Mouse (Mus musculus) E14TG2a.4 (cell line): ENCODE measurements around the gene F11.

Source experiments
- H3K27me3 ChIP-seq: 2 replicates; pipeline ENCODE4 v1.6.1; 2014; ENCODE audit warnings: low read length, control low read depth; ENCODE audit not compliant: insufficient read depth
- H3K36me3 ChIP-seq: 2 replicates; pipeline ENCODE4 v1.6.1; 2014; ENCODE audit warnings: low read length, control low read depth; ENCODE audit not compliant: insufficient read depth
- H3K4me1 ChIP-seq: replicated peaks from 2 replicates; pipeline ENCODE4 v1.6.1; 2014; ENCODE audit warnings: low read depth, low read length, control low read depth
- H3K4me3 ChIP-seq: replicated peaks from 2 replicates; pipeline ENCODE4 v1.5.1; 2014; ENCODE audit warnings: mild to moderate bottlenecking, low read length
- H3K9me3 ChIP-seq: 2 replicates; pipeline ENCODE4 v1.6.1; 2014; ENCODE audit warnings: low read length, control low read depth
- CTCF ChIP-seq: conservative IDR thresholded peaks from 2 replicates; pipeline ENCODE4 v1.5.1; 2014; ENCODE audit warnings: low read length
- NANOG ChIP-seq: IDR thresholded peaks from 2 replicates; pipeline ENCODE4 v1.6.1; 2014; ENCODE audit warnings: borderline replicate concordance, low read length, mixed read lengths
- POU5F1 ChIP-seq: IDR thresholded peaks from 2 replicates; pipeline ENCODE4 v1.6.1; 2014; ENCODE audit warnings: low read length, borderline replicate concordance

Gene F11

GRCm38 (mm10) chr8:45236164-45236912 is 25.5 kb downstream of the F11 start:
- Histone ChIP-seq H3K9me3 (no peaks in the 10 kb centered on the region), H3K4me3 (peak overlapping the region; percentile 56; the same call in 1 of the 2 replicates), H3K36me3 (no peaks in the 10 kb centered on the region), H3K4me1 (peaks cover 52% of the 10 kb centered on the region), H3K27me3 (no peaks in the 10 kb centered on the region; the same call in 1 of the 2 replicates)
- TF ChIP-seq CTCF (peak; percentile 59), POU5F1 (no peak), NANOG (no peak)

DNA sequence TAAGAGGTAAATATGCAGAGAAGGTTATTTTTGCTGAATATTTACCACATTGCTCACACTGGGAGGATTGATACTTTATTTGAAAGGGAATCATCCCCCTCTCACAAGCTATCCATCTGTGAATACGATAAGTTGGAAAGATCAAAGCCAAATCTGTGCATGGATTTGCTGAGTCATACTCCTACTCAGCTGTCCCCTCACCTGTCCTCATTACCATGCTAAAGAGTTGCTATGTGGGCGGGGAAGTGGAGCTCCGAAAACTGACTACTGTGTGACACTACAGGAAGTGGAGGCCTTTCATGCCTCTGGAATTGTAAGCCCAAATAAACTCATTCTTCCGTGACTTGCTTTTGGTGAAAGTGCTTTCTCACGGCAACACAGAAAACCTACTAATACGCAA is 26.6 kb downstream of the F11 start:
- no peak overlapping the region for H3K4me3 ChIP-seq
- TF ChIP-seq POU5F1 (no peak), CTCF (no peak), NANOG (no peak)
- no peaks in the 10 kb centered on the region for H3K36me3 ChIP-seq
- H3K4me1 ChIP-seq, result peaks cover 52% of the 10 kb centered on the region
- H3K27me3 ChIP-seq, result no peaks in the 10 kb centered on the region; the same call in 1 of the 2 replicates
- H3K9me3 ChIP-seq, result no peaks in the 10 kb centered on the region

GRCm38 (mm10) chr8:45233256-45233655 is 28.6 kb downstream of the F11 start:
- no peak for TF ChIP-seq POU5F1
- no peak for TF ChIP-seq CTCF
- peak; percentile 57; the same call in 1 of the 2 replicates for TF ChIP-seq NANOG

DNA sequence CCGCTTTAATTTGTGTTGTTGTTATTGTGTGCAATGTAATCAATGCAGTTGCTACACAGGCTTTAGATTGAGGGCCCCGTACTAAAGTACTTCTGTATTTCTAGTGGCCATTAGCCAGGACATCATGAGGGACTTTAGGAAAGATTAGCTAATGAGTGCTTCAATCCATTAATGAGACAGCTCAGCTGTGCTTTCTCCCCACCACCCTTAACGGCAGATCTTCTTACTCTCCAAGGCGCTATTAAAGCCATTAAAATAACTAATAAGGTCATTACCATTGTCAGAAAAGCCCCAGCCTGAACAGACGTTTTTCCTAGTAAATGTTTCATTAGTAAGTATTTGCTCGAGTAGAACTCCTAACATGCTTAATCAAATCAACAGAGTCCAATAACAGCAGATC is 59.4 kb downstream of the F11 start:
- no peaks in the 10 kb centered on the region for H3K9me3 ChIP-seq
- no peaks in the 10 kb centered on the region for H3K27me3 ChIP-seq
- H3K36me3 ChIP-seq, result no peaks in the 10 kb centered on the region
- no peak for TF ChIP-seq POU5F1
- TF ChIP-seq CTCF, result no peak
- TF ChIP-seq NANOG, result no peak
- no peak overlapping the region for H3K4me3 ChIP-seq
- no peaks in the 10 kb centered on the region for H3K4me1 ChIP-seq

More at GRCm38 (mm10) chr8:45233256-45233655, 28.6 kb downstream of the F11 start:
- Histone ChIP-seq H3K36me3 (no peaks in the 10 kb centered on the region), H3K27me3 (no peaks in the 10 kb centered on the region), H3K4me1 (peaks cover 52% of the 10 kb centered on the region), H3K4me3 (no peak overlapping the region), H3K9me3 (no peaks in the 10 kb centered on the region)

- Histone ChIP-seq H3K9me3 (no peaks in the 10 kb centered on the region), H3K4me3 (no peak overlapping the region), H3K27me3 (no peaks in the 10 kb centered on the region), H3K4me1 (no peaks in the 10 kb centered on the region), H3K36me3 (no peaks in the 10 kb centered on the region)
- no peak for TF ChIP-seq CTCF
- no peak for TF ChIP-seq NANOG
- TF ChIP-seq POU5F1, result no peak
Observed at GRCm38 (mm10) chr8:45201605-45202004, 60.2 kb downstream of the F11 start.

- Histone ChIP-seq H3K27me3 (no peaks in the 10 kb centered on the region), H3K4me3 (no peak overlapping the region), H3K4me1 (no peaks in the 10 kb centered on the region), H3K9me3 (no peaks in the 10 kb centered on the region), H3K36me3 (no peaks in the 10 kb centered on the region)
- no peak for TF ChIP-seq POU5F1
- no peak for TF ChIP-seq CTCF
- TF ChIP-seq NANOG, result no peak
Observed at GRCm38 (mm10) chr8:45197294-45197693, 64.5 kb downstream of the F11 start.

GRCm38 (mm10) chr8:45195954-45196526 is 65.8 kb downstream of the F11 start:
- TF ChIP-seq CTCF, result no peak
- TF ChIP-seq NANOG, result no peak
- no peak for TF ChIP-seq POU5F1
- Histone ChIP-seq H3K4me1 (no peaks in the 10 kb centered on the region), H3K27me3 (no peaks in the 10 kb centered on the region), H3K4me3 (no peak overlapping the region), H3K9me3 (no peaks in the 10 kb centered on the region), H3K36me3 (no peaks in the 10 kb centered on the region)
